ENCODE assay signal across 9 mouse cellular contexts in the genomic region with DNA sequence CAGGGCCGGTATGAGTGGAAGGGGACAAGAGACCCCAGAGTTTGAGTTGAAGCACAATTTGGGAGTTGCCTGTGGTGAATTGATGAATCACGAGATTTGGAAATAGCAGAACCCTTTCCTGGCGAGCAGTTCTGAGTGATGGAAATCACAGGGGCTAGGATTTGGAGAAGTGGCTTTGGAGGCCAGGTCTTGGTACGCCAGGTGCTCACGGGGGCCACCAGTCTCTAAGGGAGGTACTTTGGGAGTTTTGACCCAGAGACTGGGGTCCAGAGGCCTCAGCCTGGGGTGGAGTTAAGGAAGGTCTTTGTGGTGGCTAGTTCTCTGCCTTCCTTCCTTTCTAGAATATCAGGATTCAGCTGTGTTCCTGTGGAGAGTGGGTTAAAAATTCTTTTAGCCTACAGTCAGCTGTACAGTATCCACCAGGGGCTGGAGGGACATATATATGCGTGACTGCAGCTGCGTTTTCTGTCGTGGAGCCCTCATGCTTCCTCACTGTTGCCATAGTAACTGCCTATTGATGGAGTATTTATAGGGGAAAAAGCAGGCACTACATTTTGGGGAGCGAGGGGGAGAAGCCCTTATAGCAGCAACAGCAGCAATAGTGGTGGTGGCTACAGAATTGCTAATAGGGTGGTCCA. TPM values are rescaled to one million over a fixed set of nuclear protein-coding genes. Genes with fewer than 3 reads are reported as not detected.
DNase-seq lines count a peak whose midpoint lies in the region; ATAC-seq lines count a peak whose summit lies in the region.
"Had no signal": no experiment of that assay in that cellular context is flagged by ENCODE, and none has a peak within 500 bp of the region (broad histone marks: within the 10 kb centered on the region; RNA-seq: fewer than 3 reads in every experiment).

No protein-coding gene starts in this region.

- H3K27ac ChIP-seq in lung, embryonic 16.5 days (ENCODE audit: low read length), result peak overlapping the region; percentile 75
- peak overlapping the region; percentile 46 for H3K27ac ChIP-seq in forebrain, embryonic 15.5 days (replicated peaks)
- peak overlapping the region; percentile 85; the same call in 1 of the 2 replicates for H3K27ac ChIP-seq in limb, embryonic 10.5 days
- H3K27ac ChIP-seq in stomach, embryonic 14.5 days (ENCODE audit: low read length), result no peak overlapping the region

- peak overlapping the region; percentile 57 for H3K4me3 ChIP-seq in lung, embryonic 16.5 days (ENCODE audit: low read length)
- H3K4me3 ChIP-seq in forebrain, embryonic 15.5 days, result peak overlapping the region; percentile 57
- peak overlapping the region; percentile 59 for H3K4me3 ChIP-seq in limb, embryonic 10.5 days
- H3K4me3 ChIP-seq in stomach, embryonic 14.5 days (ENCODE audit: low read depth, low read length), result peak overlapping the region; percentile 42

- H3K4me2 ChIP-seq in lung, embryonic 16.5 days (ENCODE audit: low read depth, low read length), result peak overlapping the region; percentile 68
- peak overlapping the region; percentile 75 for H3K4me2 ChIP-seq in forebrain, embryonic 15.5 days (replicated peaks)
- peak overlapping the region; percentile 49 for H3K4me2 ChIP-seq in stomach, embryonic 14.5 days (replicated peaks; ENCODE audit: low read depth, low read length)

- no peaks in the 10 kb centered on the region for H3K4me1 ChIP-seq in lung, embryonic 16.5 days (replicated peaks; ENCODE audit: control insufficient read depth, insufficient read depth, low read length)
- peaks cover 4% of the 10 kb centered on the region; the same call in 1 of the 2 replicates for H3K4me1 ChIP-seq in forebrain, embryonic 15.5 days
- H3K4me1 ChIP-seq in limb, embryonic 10.5 days, result no peaks in the 10 kb centered on the region
- H3K4me1 ChIP-seq in stomach, embryonic 14.5 days (ENCODE audit: control insufficient read depth, insufficient read depth, low read length), result no peaks in the 10 kb centered on the region

- H3K9me3 ChIP-seq in lung, embryonic 16.5 days (ENCODE audit: control insufficient read depth, low read length), result no peaks in the 10 kb centered on the region
- H3K9me3 ChIP-seq in forebrain, embryonic 15.5 days, result no peaks in the 10 kb centered on the region
- no peaks in the 10 kb centered on the region for H3K9me3 ChIP-seq in limb, embryonic 10.5 days (replicated peaks)
- no peaks in the 10 kb centered on the region for H3K9me3 ChIP-seq in stomach, embryonic 14.5 days (ENCODE audit: control insufficient read depth, low read depth, low read length)

- no peaks in the 10 kb centered on the region for H3K27me3 ChIP-seq in lung, embryonic 16.5 days (ENCODE audit: control insufficient read depth, insufficient read depth, low read depth, low read length)
- no peaks in the 10 kb centered on the region for H3K27me3 ChIP-seq in forebrain, embryonic 15.5 days
- H3K27me3 ChIP-seq in limb, embryonic 10.5 days (ENCODE audit: low read depth, poor library complexity, severe bottlenecking), result peaks cover 81% of the 10 kb centered on the region
- no peaks in the 10 kb centered on the region for H3K27me3 ChIP-seq in stomach, embryonic 14.5 days (ENCODE audit: control insufficient read depth, insufficient read depth, low read length)

- peaks cover 2% of the 10 kb centered on the region; the same call in 1 of the 2 replicates for H3K36me3 ChIP-seq in lung, embryonic 16.5 days (ENCODE audit: control insufficient read depth, insufficient read depth, low read length)
- H3K36me3 ChIP-seq in forebrain, embryonic 15.5 days, result no peaks in the 10 kb centered on the region
- H3K36me3 ChIP-seq in limb, embryonic 10.5 days, result no peaks in the 10 kb centered on the region
- H3K36me3 ChIP-seq in stomach, embryonic 14.5 days (ENCODE audit: control insufficient read depth, insufficient read depth, low read length), result no peaks in the 10 kb centered on the region

- ATAC-seq in lung, embryonic 16.5 days (ENCODE audit: low read depth), result no peak
- ATAC-seq in forebrain, embryonic 15.5 days (replicated peaks), result peak; percentile 47
- ATAC-seq in stomach, embryonic 14.5 days (ENCODE audit: insufficient number of reproducible peaks, insufficient read depth, low FRiP score, low read depth), result no peak

- DNase-seq in lung, postnatal 25 days (ENCODE audit: low spot score), result no peak
- no peak for DNase-seq in limb, embryonic 10.5 days (ENCODE audit: low spot score)
- DNase-seq in gastrocnemius, adult 8-10 months (ENCODE audit: low spot score in 2 of 2), result no peak
- no peak for DNase-seq in layer of hippocampus, postnatal 25 days (ENCODE audit: extremely low spot score in 1 of 2, low spot score in 1 of 2)

- WGBS in lung, embryonic 16.5 days, result 26% methylated on average over 9 of the region's 9 CpGs
- WGBS in forebrain, embryonic 15.5 days, result 30% methylated on average over 9 of the region's 9 CpGs
- 49% methylated on average over 9 of the region's 9 CpGs for WGBS in limb, embryonic 10.5 days
- 29% methylated on average over 9 of the region's 9 CpGs for WGBS in stomach, embryonic 14.5 days

- H3K9ac ChIP-seq in lung, embryonic 16.5 days (ENCODE audit: low read length), result peak overlapping the region; percentile 75
- peak overlapping the region; percentile 67 for H3K9ac ChIP-seq in forebrain, embryonic 15.5 days (replicated peaks)
- H3K9ac ChIP-seq in stomach, embryonic 14.5 days (replicated peaks; ENCODE audit: low read depth, low read length), result peak overlapping the region; percentile 38; the same call in 1 of the 2 replicates

RNA-seq across cellular contexts. Expression of a gene that starts 1.0 kb away (rescaled TPM):
- 34.4 and 35.2 TPM in 2 replicates for polyA plus RNA-seq in lung, embryonic 16.5 days (2015; fragmentation: Nextera tagmentation; extraction: Ambion mirVana)
- 8.8 and 9.1 TPM in 2 replicates for polyA plus RNA-seq in forebrain, embryonic 15.5 days (2015; fragmentation: Nextera tagmentation; extraction: Ambion mirVana)
- polyA plus RNA-seq in limb, embryonic 10.5 days (2016; fragmentation: Nextera tagmentation; extraction: Ambion mirVana), result 5.1 and 6.2 TPM in 2 replicates
- 12.0 and 13.9 TPM in 2 replicates for polyA plus RNA-seq in stomach, embryonic 14.5 days (2014; fragmentation: Nextera tagmentation; extraction: Ambion mirVana)
- 1 to 10 TPM; 2.0 to 5.0 (median 2.6) TPM for total RNA-seq in gastrocnemius, adult 8-10 months (2022)
- total RNA-seq in layer of hippocampus, postnatal 25 days (2021), result 10 to 100 TPM; 20.4 to 21.2 TPM
- total RNA-seq: hematopoietic stem cell, adult 5-6 weeks had no signal

RNA-seq across cellular contexts. Expression of a gene that starts 9.4 kb away (rescaled TPM):
- 0.16 TPM in 1 of 2 replicates, not detected in the other for polyA plus RNA-seq in lung, embryonic 16.5 days (2015; fragmentation: Nextera tagmentation; extraction: Ambion mirVana)
- polyA plus RNA-seq in forebrain, embryonic 15.5 days (2015; fragmentation: Nextera tagmentation; extraction: Ambion mirVana), result not detected in 2 replicates
- polyA plus RNA-seq in limb, embryonic 10.5 days (2016; fragmentation: Nextera tagmentation; extraction: Ambion mirVana), result not detected in 2 replicates
- not detected in 2 replicates for polyA plus RNA-seq in stomach, embryonic 14.5 days (2014; fragmentation: Nextera tagmentation; extraction: Ambion mirVana)
- total RNA-seq in gastrocnemius, adult 8-10 months (2022), result not detected
- total RNA-seq in layer of hippocampus, postnatal 25 days (2021), result not detected
- total RNA-seq: adrenal gland, adult 2 months; hematopoietic stem cell, adult 5-6 weeks had no signal

RNA-seq across cellular contexts. Expression of a gene that starts 28.3 kb away (rescaled TPM):
- 0.39 and 0.55 TPM in 2 replicates for polyA plus RNA-seq in lung, embryonic 16.5 days (2015; fragmentation: Nextera tagmentation; extraction: Ambion mirVana)
- 0.09 TPM in 2 replicates for polyA plus RNA-seq in forebrain, embryonic 15.5 days (2015; fragmentation: Nextera tagmentation; extraction: Ambion mirVana)
- polyA plus RNA-seq in limb, embryonic 10.5 days (2016; fragmentation: Nextera tagmentation; extraction: Ambion mirVana), result 0.04 and 0.10 TPM in 2 replicates
- polyA plus RNA-seq in stomach, embryonic 14.5 days (2014; fragmentation: Nextera tagmentation; extraction: Ambion mirVana), result 0.15 and 0.26 TPM in 2 replicates
- total RNA-seq in gastrocnemius, adult 8-10 months (2022), result not detected
- total RNA-seq in layer of hippocampus, postnatal 25 days (2021), result not detected
- total RNA-seq: adrenal gland, adult 2 months; hematopoietic stem cell, adult 5-6 weeks had no signal
- polyA plus RNA-seq: adrenal gland, adult 2 months had no signal

RNA-seq across cellular contexts. Expression of a gene that starts 42.6 kb away (rescaled TPM):
- 0.09 TPM in 1 of 2 replicates, not detected in the other for polyA plus RNA-seq in lung, embryonic 16.5 days (2015; fragmentation: Nextera tagmentation; extraction: Ambion mirVana)
- polyA plus RNA-seq in forebrain, embryonic 15.5 days (2015; fragmentation: Nextera tagmentation; extraction: Ambion mirVana), result 0.31 and 0.38 TPM in 2 replicates
- polyA plus RNA-seq in limb, embryonic 10.5 days (2016; fragmentation: Nextera tagmentation; extraction: Ambion mirVana), result 0.09 TPM in 1 of 2 replicates, not detected in the other
- polyA plus RNA-seq in stomach, embryonic 14.5 days (2014; fragmentation: Nextera tagmentation; extraction: Ambion mirVana), result 0.21 TPM in 1 of 2 replicates, not detected in the other
- total RNA-seq in gastrocnemius, adult 8-10 months (2022), result not detected
- 1 to 10 TPM in 1 of 2 experiments, under 1 TPM in 1; 0.37 to 1.0 TPM for total RNA-seq in layer of hippocampus, postnatal 25 days (2021)
- total RNA-seq: hematopoietic stem cell, adult 5-6 weeks had no signal
